Mouse (Mus musculus): ENCODE results near the gene Tmem220.

GRCm38 (mm10) chr11:67044959-67045358 is 20.0 kb downstream of the Tmem220 start:
- TF ChIP-seq CTCF (IDR thresholded peaks at IDR 0.05; ENCODE audit: control insufficient read depth, insufficient read depth, low read length) (no peak), POLR2A (IDR thresholded peaks at IDR 0.05; ENCODE audit: borderline replicate concordance, control insufficient read depth, low read depth, low read length) (no peak)

Measured in bone marrow, adult 2 months (tissue).